Mouse (Mus musculus) midbrain, postnatal 0 days (tissue): ENCODE measurements around the gene Phf5a. TPM values are rescaled to one million over a fixed set of nuclear protein-coding genes. Genes with fewer than 3 reads are reported as not detected.
"Not testable (repeated sequence)": the region's sequence is repeated elsewhere in the genome, so short reads cannot be mapped to it uniquely, and the experiment has no call there.

Source experiments
- ATAC-seq: fragments of 200-750 bp; cut with Nextera tagmentation; 2 replicates; pipeline ENCODE4 v1.8.0; 2017; ENCODE audit warnings: moderate number of reproducible peaks, mild to moderate bottlenecking, moderate TSS enrichment, moderate library complexity; ENCODE audit not compliant: low FRiP score
- DNase-seq: peaks from one replicate; pipeline ENCODE4 v3.0.0-alpha.2; 2015; ENCODE audit warnings: low spot score
- H3K27ac ChIP-seq: fragments of 300-500 bp; sonication (generic); 2 replicates; pipeline ENCODE4 v1.5.1; 2014; ENCODE audit warnings: low read depth, mild to moderate bottlenecking, low read length, mixed read lengths
- H3K27me3 ChIP-seq: fragments of 300-500 bp; sonication (generic); 2 replicates; pipeline ENCODE4 v1.6.1; 2014; ENCODE audit warnings: low read length, control low read depth, mixed read lengths; ENCODE audit not compliant: insufficient read depth
- H3K36me3 ChIP-seq: fragments of 300-500 bp; sonication (generic); 2 replicates; pipeline ENCODE4 v1.6.1; 2014; ENCODE audit warnings: low read length, control low read depth, mixed read lengths; ENCODE audit not compliant: insufficient read depth
- H3K4me1 ChIP-seq: fragments of 300-500 bp; sonication (generic); 2 replicates; pipeline ENCODE4 v1.6.1; 2014; ENCODE audit warnings: mild to moderate bottlenecking, control low read depth, antibody characterized with exemption, low read length, mixed read lengths; ENCODE audit not compliant: insufficient read depth
- H3K4me2 ChIP-seq: fragments of 300-500 bp; sonication (generic); 2 replicates; pipeline ENCODE4 v1.6.1; 2014; ENCODE audit warnings: low read depth, mild to moderate bottlenecking, low read length, mixed read lengths; ENCODE audit not compliant: poor library complexity, severe bottlenecking
- H3K4me3 ChIP-seq: fragments of 300-500 bp; sonication (generic); 2 replicates; pipeline ENCODE4 v1.5.1; 2014; ENCODE audit warnings: low read depth, mild to moderate bottlenecking, low read length, moderate library complexity
- H3K9ac ChIP-seq: fragments of 300-500 bp; sonication (generic); replicated peaks from 2 replicates; pipeline ENCODE4 v1.6.1; 2014; ENCODE audit warnings: mild to moderate bottlenecking, low read length, moderate library complexity, mixed read lengths; ENCODE audit not compliant: poor library complexity, severe bottlenecking
- H3K9me3 ChIP-seq: fragments of 300-500 bp; sonication (generic); 2 replicates; pipeline ENCODE4 v1.6.1; 2016; ENCODE audit warnings: low read length, control low read depth
- CTCF ChIP-seq: IDR thresholded peaks from 2 replicates; pipeline ENCODE4 v1.5.1; 2016; ENCODE audit warnings: antibody characterized with exemption, mild to moderate bottlenecking
- WGBS: fragments of 180-500 bp; shearing (Covaris S2); extraction: QIAGEN DNeasy Blood & Tissue Kit; methylation state at CpG from one replicate; pipeline ENCODE4 v1.1.7; 2014; 5-methylcytosine and 5-hydroxymethylcytosine counted together
- polyA plus RNA-seq: library from polyadenylated mRNA; unstranded; fragments of >200 nt; fragmentation: Nextera tagmentation; extraction: Ambion mirVana; gene quantifications from 2 replicates; pipeline ENCODE4 v1.2.1, GENCODE M21; 2015
- total RNA-seq: library from RNA; depleted of rRNA; stranded (reverse); fragments of >200 nt; gene quantifications from 2 replicates; pipeline ENCODE4 v1.2.3, GENCODE M21; 2014

Gene Phf5a
- total and polyA plus RNA-seq, 2 experiments from 2014 or later, result 34.1 to 107 TPM

GRCm38 (mm10) chr15:81917201-81917600, 45.5 kb upstream of the Phf5a start:
- Histone ChIP-seq H3K36me3 (peaks cover 47% of the 10 kb centered on the region), H3K4me2 (no peak overlapping the region), H3K4me3 (no peak overlapping the region), H3K27ac (no peak overlapping the region), H3K9ac (no peak overlapping the region), H3K27me3 (no peaks in the 10 kb centered on the region), H3K9me3 (no peaks in the 10 kb centered on the region), H3K4me1 (no peaks in the 10 kb centered on the region)
- 93% methylated on average over 12 of the region's 12 CpGs for WGBS
- DNase-seq (no peak), ATAC-seq (no peak)
- TF ChIP-seq CTCF, result no peak

- no peaks in the 10 kb centered on the region for H3K27me3 ChIP-seq
- H3K36me3 ChIP-seq, result peaks cover 58% of the 10 kb centered on the region
- H3K4me2 ChIP-seq, result no peak overlapping the region
- H3K4me1 ChIP-seq, result no peaks in the 10 kb centered on the region
- no peak overlapping the region for H3K27ac ChIP-seq
- no peak for DNase-seq
- WGBS, result 88% methylated on average over 5 of the region's 5 CpGs
- TF ChIP-seq CTCF, result no peak
- ATAC-seq, result no peak
- H3K9ac ChIP-seq, result no peak overlapping the region
- H3K4me3 ChIP-seq, result no peak overlapping the region
- H3K9me3 ChIP-seq, result no peaks in the 10 kb centered on the region
These were observed 44.0 kb upstream of the Phf5a start for GRCm38 (mm10) chr15:81915663-81916062.

- Histone ChIP-seq H3K9me3 (no peaks in the 10 kb centered on the region), H3K27me3 (no peaks in the 10 kb centered on the region), H3K4me1 (no peaks in the 10 kb centered on the region), H3K27ac (no peak overlapping the region), H3K36me3 (peaks cover 68% of the 10 kb centered on the region), H3K4me3 (no peak overlapping the region), H3K9ac (no peak overlapping the region), H3K4me2 (no peak overlapping the region)
- WGBS, result 94% methylated on average over 5 of the region's 5 CpGs
- ATAC-seq (no peak), DNase-seq (no peak)
- no peak for TF ChIP-seq CTCF
These were observed 43.0 kb upstream of the Phf5a start for GRCm38 (mm10) chr15:81914668-81915067.

GRCm38 (mm10) chr15:81912498-81912897, 40.8 kb upstream of the Phf5a start:
- TF ChIP-seq CTCF, result no peak
- no peak overlapping the region for H3K4me2 ChIP-seq
- ATAC-seq, result no peak
- no peak overlapping the region for H3K4me3 ChIP-seq
- H3K27me3 ChIP-seq, result no peaks in the 10 kb centered on the region
- H3K9me3 ChIP-seq, result no peaks in the 10 kb centered on the region
- H3K4me1 ChIP-seq, result no peaks in the 10 kb centered on the region
- no peak overlapping the region for H3K9ac ChIP-seq
- DNase-seq, result no peak
- peaks cover 79% of the 10 kb centered on the region for H3K36me3 ChIP-seq
- no peak overlapping the region for H3K27ac ChIP-seq
- WGBS, result 75% methylated on average over 2 of the region's 2 CpGs

GRCm38 (mm10) chr15:81908767-81909166, 37.1 kb upstream of the Phf5a start:
- H3K4me3 ChIP-seq, H3K9ac ChIP-seq, H3K4me2 ChIP-seq, H3K27me3 ChIP-seq, H3K27ac ChIP-seq, H3K9me3 ChIP-seq, H3K4me1 ChIP-seq, DNase-seq, ATAC-seq: not testable (repeated sequence)
- peaks cover 77% of the 10 kb centered on the region for H3K36me3 ChIP-seq
- 93% methylated on average over 4 of the region's 4 CpGs for WGBS
- peak; percentile 44 for TF ChIP-seq CTCF

- H3K36me3 ChIP-seq, result peaks cover 74% of the 10 kb centered on the region
- 94% methylated on average over 8 of the region's 8 CpGs for WGBS
These were observed 36.2 kb upstream of the Phf5a start for GRCm38 (mm10) chr15:81907953-81908352.

More at GRCm38 (mm10) chr15:81907953-81908352, 36.2 kb upstream of the Phf5a start:
- Histone ChIP-seq H3K4me1 (no peaks in the 10 kb centered on the region), H3K4me2 (no peak overlapping the region), H3K9me3 (no peaks in the 10 kb centered on the region), H3K4me3 (no peak overlapping the region), H3K27me3 (no peaks in the 10 kb centered on the region), H3K27ac (no peak overlapping the region), H3K9ac (no peak overlapping the region)
- TF ChIP-seq CTCF, result no peak
- ATAC-seq (no peak), DNase-seq (no peak)
